Mouse (Mus musculus): ENCODE results near the gene Vat1. TPM values are rescaled to one million over a fixed set of nuclear protein-coding genes. Genes with fewer than 3 reads are reported as not detected.

The Vat1 gene
- 62.9 and 65.4 TPM in 2 replicates for polyA plus RNA-seq (2016; fragmentation: Nextera tagmentation; extraction: Ambion mirVana)

GRCm38 (mm10) chr11:101465869-101466551 is at the start of gene Vat1:
TSS of gene Vat1 (minus strand) at chr11:101466230.
- no peaks in the 10 kb centered on the region for H3K9me3 ChIP-seq
- 2% methylated on average over 60 of the region's 60 CpGs for WGBS
- H3K4me1 ChIP-seq, result peaks cover 69% of the 10 kb centered on the region
- peak within 1 kb of the TSS; percentile 88 for H3K4me2 ChIP-seq
- H3K27me3 ChIP-seq, result peaks cover 9% of the 10 kb centered on the region; the same call in 1 of the 2 replicates
- H3K27ac ChIP-seq, result peak within 1 kb of the TSS; percentile 88
- ATAC-seq (ENCODE audit: low FRiP score), result peak; percentile 66
- peak within 1 kb of the TSS; percentile 83 for H3K4me3 ChIP-seq (replicated peaks)
- peaks cover 16% of the 10 kb centered on the region for H3K36me3 ChIP-seq (replicated peaks)
- peak within 1 kb of the TSS; percentile 75 for H3K9ac ChIP-seq

- no peaks in the 10 kb centered on the region for H3K4me1 ChIP-seq
- no peak overlapping the region for H3K4me2 ChIP-seq
- no peak overlapping the region for H3K9ac ChIP-seq
- H3K9me3 ChIP-seq, result no peaks in the 10 kb centered on the region
- no peaks in the 10 kb centered on the region for H3K27me3 ChIP-seq
- peaks cover 62% of the 10 kb centered on the region for H3K36me3 ChIP-seq (replicated peaks)
- 96% methylated on average over 7 of the region's 7 CpGs for WGBS
- no peak overlapping the region for H3K27ac ChIP-seq
- no peak for ATAC-seq (ENCODE audit: low FRiP score)
- no peak overlapping the region for H3K4me3 ChIP-seq (replicated peaks)
Observed at GRCm38 (mm10) chr11:101507090-101507489, 41.1 kb upstream of the Vat1 start.

- 70% methylated on average over 5 of the region's 5 CpGs for WGBS
- Histone ChIP-seq H3K4me1 (no peaks in the 10 kb centered on the region), H3K4me3 (replicated peaks) (no peak overlapping the region), H3K9me3 (no peaks in the 10 kb centered on the region), H3K9ac (no peak overlapping the region), H3K27me3 (no peaks in the 10 kb centered on the region), H3K4me2 (no peak overlapping the region), H3K27ac (no peak overlapping the region), H3K36me3 (replicated peaks) (peaks cover 62% of the 10 kb centered on the region)
- ATAC-seq (ENCODE audit: low FRiP score), result no peak
Observed at GRCm38 (mm10) chr11:101506269-101506780, 40.3 kb upstream of the Vat1 start.

- WGBS, result 85% methylated on average over 6 of the region's 6 CpGs
- no peaks in the 10 kb centered on the region for H3K9me3 ChIP-seq
- H3K4me3 ChIP-seq (replicated peaks), result no peak overlapping the region
- no peak overlapping the region for H3K4me2 ChIP-seq
- H3K4me1 ChIP-seq, result peaks cover 20% of the 10 kb centered on the region
- H3K27ac ChIP-seq, result peak overlapping the region; percentile 74
- ATAC-seq (ENCODE audit: low FRiP score), result no peak
- H3K9ac ChIP-seq, result no peak overlapping the region
- H3K36me3 ChIP-seq (replicated peaks), result peaks cover 25% of the 10 kb centered on the region; the same call in 1 of the 2 replicates
- no peaks in the 10 kb centered on the region for H3K27me3 ChIP-seq
Observed at GRCm38 (mm10) chr11:101486126-101486525, 20.1 kb upstream of the Vat1 start.

GRCm38 (mm10) chr11:101485509-101486028 is 19.5 kb upstream of the Vat1 start:
- Histone ChIP-seq H3K4me3 (replicated peaks) (no peak overlapping the region), H3K9me3 (no peaks in the 10 kb centered on the region), H3K4me2 (no peak overlapping the region), H3K36me3 (replicated peaks) (peaks cover 25% of the 10 kb centered on the region; the same call in 1 of the 2 replicates), H3K9ac (0 out of 2 replicates have a peak overlapping the region, but pooled peaks have one; percentile 14), H3K27ac (peak overlapping the region; percentile 74), H3K4me1 (peaks cover 26% of the 10 kb centered on the region), H3K27me3 (no peaks in the 10 kb centered on the region)
- 49% methylated on average over 6 of the region's 6 CpGs for WGBS
- ATAC-seq (ENCODE audit: low FRiP score), result peak; percentile 49; the same call in 1 of the 2 replicates

GRCm38 (mm10) chr11:101484814-101485213 is 18.8 kb upstream of the Vat1 start:
- peaks cover 33% of the 10 kb centered on the region for H3K4me1 ChIP-seq
- no peaks in the 10 kb centered on the region for H3K27me3 ChIP-seq
- no peak overlapping the region for H3K4me2 ChIP-seq
- H3K4me3 ChIP-seq (replicated peaks), result no peak overlapping the region
- peaks cover 23% of the 10 kb centered on the region; the same call in 1 of the 2 replicates for H3K36me3 ChIP-seq (replicated peaks)
- ATAC-seq (ENCODE audit: low FRiP score), result no peak
- no peak overlapping the region for H3K9ac ChIP-seq
- H3K9me3 ChIP-seq, result no peaks in the 10 kb centered on the region
- 86% methylated on average over 7 of the region's 7 CpGs for WGBS
- peak overlapping the region; percentile 74; the same call in 1 of the 2 replicates for H3K27ac ChIP-seq

- Histone ChIP-seq H3K4me3 (replicated peaks) (no peak overlapping the region), H3K4me1 (peaks cover 39% of the 10 kb centered on the region), H3K4me2 (no peak overlapping the region), H3K27me3 (no peaks in the 10 kb centered on the region), H3K9me3 (no peaks in the 10 kb centered on the region), H3K9ac (no peak overlapping the region), H3K36me3 (replicated peaks) (peaks cover 20% of the 10 kb centered on the region; the same call in 1 of the 2 replicates), H3K27ac (peak overlapping the region; percentile 50; the same call in 1 of the 2 replicates)
- no peak for ATAC-seq (ENCODE audit: low FRiP score)
- 75% methylated on average over 6 of the region's 6 CpGs for WGBS
Observed at GRCm38 (mm10) chr11:101484245-101484644, 18.2 kb upstream of the Vat1 start.

GRCm38 (mm10) chr11:101483804-101484203 is 17.8 kb upstream of the Vat1 start:
- no peak for ATAC-seq (ENCODE audit: low FRiP score)

GRCm38 (mm10) chr11:101480912-101481311 is 14.9 kb upstream of the Vat1 start:
- Histone ChIP-seq H3K9ac (no peak overlapping the region), H3K9me3 (no peaks in the 10 kb centered on the region), H3K27ac (peak overlapping the region; percentile 94; the same call in 1 of the 2 replicates), H3K27me3 (no peaks in the 10 kb centered on the region), H3K4me1 (peaks cover 61% of the 10 kb centered on the region), H3K4me2 (no peak overlapping the region), H3K36me3 (replicated peaks) (no peaks in the 10 kb centered on the region), H3K4me3 (replicated peaks) (no peak overlapping the region)
- no peak for ATAC-seq (ENCODE audit: low FRiP score)
- 79% methylated on average over 6 of the region's 6 CpGs for WGBS

More at GRCm38 (mm10) chr11:101483804-101484203, 17.8 kb upstream of the Vat1 start:
- no peaks in the 10 kb centered on the region for H3K27me3 ChIP-seq
- peak overlapping the region; percentile 72 for H3K27ac ChIP-seq
- H3K36me3 ChIP-seq (replicated peaks), result peaks cover 17% of the 10 kb centered on the region; the same call in 1 of the 2 replicates
- H3K4me3 ChIP-seq (replicated peaks), result no peak overlapping the region
- no peaks in the 10 kb centered on the region for H3K9me3 ChIP-seq
- H3K4me2 ChIP-seq, result no peak overlapping the region
- H3K9ac ChIP-seq, result no peak overlapping the region
- WGBS, result 28% methylated on average over 3 of the region's 3 CpGs
- H3K4me1 ChIP-seq, result peaks cover 43% of the 10 kb centered on the region

- Histone ChIP-seq H3K4me2 (peak overlapping the region; percentile 49), H3K9ac (peak overlapping the region; percentile 54; the same call in 1 of the 2 replicates), H3K36me3 (replicated peaks) (no peaks in the 10 kb centered on the region), H3K27me3 (no peaks in the 10 kb centered on the region), H3K27ac (peak overlapping the region; percentile 94), H3K4me3 (replicated peaks) (peak overlapping the region; percentile 21), H3K9me3 (no peaks in the 10 kb centered on the region), H3K4me1 (peaks cover 52% of the 10 kb centered on the region)
- peak; percentile 51 for ATAC-seq (ENCODE audit: low FRiP score)
- 1% methylated on average over 18 of the region's 18 CpGs for WGBS
Observed at GRCm38 (mm10) chr11:101479171-101479635, 13.2 kb upstream of the Vat1 start.

- H3K9ac ChIP-seq, result no peak overlapping the region
- H3K4me1 ChIP-seq, result peaks cover 42% of the 10 kb centered on the region
Observed at GRCm38 (mm10) chr11:101477552-101478211, 11.7 kb upstream of the Vat1 start.

GRCm38 (mm10) chr11:101477194-101477551 is 11.1 kb upstream of the Vat1 start:
- ATAC-seq (ENCODE audit: low FRiP score), result peak; percentile 65
- Histone ChIP-seq H3K27ac (peak overlapping the region; percentile 94), H3K4me3 (replicated peaks) (no peak overlapping the region), H3K9ac (no peak overlapping the region), H3K27me3 (no peaks in the 10 kb centered on the region), H3K4me2 (peak overlapping the region; percentile 24; the same call in 1 of the 2 replicates), H3K9me3 (no peaks in the 10 kb centered on the region), H3K36me3 (replicated peaks) (no peaks in the 10 kb centered on the region), H3K4me1 (peaks cover 46% of the 10 kb centered on the region)
- WGBS, result 18% methylated on average over 4 of the region's 4 CpGs

More at GRCm38 (mm10) chr11:101477552-101478211, 11.7 kb upstream of the Vat1 start:
- WGBS, result 19% methylated on average over 10 of the region's 10 CpGs
- H3K4me2 ChIP-seq, result peak overlapping the region; percentile 24; the same call in 1 of the 2 replicates
- ATAC-seq (ENCODE audit: low FRiP score), result peak; percentile 82
- no peak overlapping the region for H3K4me3 ChIP-seq (replicated peaks)
- H3K27me3 ChIP-seq, result no peaks in the 10 kb centered on the region
- peak overlapping the region; percentile 94 for H3K27ac ChIP-seq
- no peaks in the 10 kb centered on the region for H3K9me3 ChIP-seq
- H3K36me3 ChIP-seq (replicated peaks), result no peaks in the 10 kb centered on the region
